Mouse (Mus musculus) heart, embryonic 12.5 days (tissue): ENCODE results near the gene Lgals2. TPM values are rescaled to one million over a fixed set of nuclear protein-coding genes. Genes with fewer than 3 reads are reported as not detected.
A peak's percentile ranks its signal among the peaks of the same experiment; 100 is the strongest.

ENCODE experiments used
- ATAC-seq: fragments of 200-750 bp; cut with Nextera tagmentation; 2 replicates; pipeline ENCODE4 v1.8.0; 2017; ENCODE audit warnings: moderate TSS enrichment, moderate library complexity; ENCODE audit not compliant: insufficient number of reproducible peaks, low FRiP score
- H3K27ac ChIP-seq: fragments of 300-500 bp; sonication (generic); 2 replicates; pipeline ENCODE4 v1.5.1; 2016; ENCODE audit warnings: mild to moderate bottlenecking, moderate library complexity; ENCODE audit not compliant: poor library complexity, severe bottlenecking
- H3K27me3 ChIP-seq: fragments of 300-500 bp; sonication (generic); replicated peaks from 2 replicates; pipeline ENCODE4 v1.6.1; 2016; ENCODE audit warnings: mild to moderate bottlenecking, moderate library complexity
- H3K36me3 ChIP-seq: fragments of 300-500 bp; sonication (generic); 2 replicates; pipeline ENCODE4 v1.6.1; 2016; ENCODE audit warnings: mild to moderate bottlenecking, moderate library complexity
- H3K4me1 ChIP-seq: fragments of 300-500 bp; sonication (generic); replicated peaks from 2 replicates; pipeline ENCODE4 v1.6.1; 2016; ENCODE audit warnings: mild to moderate bottlenecking
- H3K4me2 ChIP-seq: fragments of 300-500 bp; sonication (generic); 2 replicates; pipeline ENCODE4 v1.6.1; 2016; ENCODE audit warnings: mild to moderate bottlenecking, moderate library complexity
- H3K4me3 ChIP-seq: fragments of 300-500 bp; sonication (generic); 2 replicates; pipeline ENCODE4 v1.5.1; 2016; ENCODE audit warnings: mild to moderate bottlenecking
- H3K9ac ChIP-seq: fragments of 300-500 bp; sonication (generic); 2 replicates; pipeline ENCODE4 v1.6.1; 2016; ENCODE audit warnings: mild to moderate bottlenecking, moderate library complexity
- H3K9me3 ChIP-seq: fragments of 300-500 bp; sonication (generic); replicated peaks from 2 replicates; pipeline ENCODE4 v1.6.1; 2016; ENCODE audit warnings: mild to moderate bottlenecking, moderate library complexity
- WGBS: fragments of 180-500 bp; shearing (Covaris S2); methylation state at CpG from one replicate; pipeline ENCODE4 v1.1.7; 2016; 5-methylcytosine and 5-hydroxymethylcytosine counted together
- polyA plus RNA-seq: library from polyadenylated mRNA; unstranded; fragments of >200 nt; fragmentation: Nextera tagmentation; extraction: Ambion mirVana; gene quantifications from 2 replicates; pipeline ENCODE4 v1.2.1, GENCODE M21; 2016

Lgals2 gene
- polyA plus RNA-seq = 0.84 TPM in 1 of 2 replicates, not detected in the other

DNA sequence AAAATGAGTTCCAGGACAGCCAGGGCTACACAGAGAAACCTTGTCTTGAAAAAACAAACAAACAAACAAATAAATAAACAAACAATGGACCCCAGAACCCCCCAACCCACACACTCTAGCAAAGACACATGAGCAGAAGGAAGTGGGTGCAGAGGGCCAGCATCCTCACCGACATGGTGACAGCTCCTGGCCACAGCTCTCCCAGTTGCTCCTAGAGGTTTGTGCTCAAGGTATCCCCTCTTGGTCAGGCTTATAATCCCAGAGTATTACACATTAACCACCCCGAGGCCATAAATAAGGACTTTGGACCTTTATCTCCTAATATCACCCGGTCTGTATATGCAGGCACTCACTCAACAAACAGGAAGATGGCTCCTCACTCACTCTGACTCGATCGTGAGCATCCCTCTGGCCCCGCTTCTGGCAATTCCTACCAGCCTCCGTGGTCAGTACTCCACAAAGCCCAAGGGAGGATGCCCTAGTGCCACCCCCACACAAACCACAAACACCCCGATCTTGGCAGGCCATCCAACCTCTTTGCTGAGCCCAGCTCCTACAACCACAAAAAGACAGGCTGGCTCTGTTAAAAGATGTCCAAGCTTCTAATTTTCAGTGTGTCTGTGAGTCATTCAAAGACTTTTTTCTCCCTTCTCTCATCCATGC, at the start of gene Lgals2:
Gene Lgals2 (minus strand): TSS at position 227 of the 663 bp plus-strand sequence.
- Histone ChIP-seq H3K27me3 (0 out of 2 replicates have a peak, but pooled peaks cover 6% of the 10 kb centered on the region), H3K9me3 (no peaks in the 10 kb centered on the region), H3K27ac (no peak within 1 kb of the TSS), H3K9ac (no peak within 1 kb of the TSS), H3K4me1 (peaks cover 24% of the 10 kb centered on the region), H3K4me2 (no peak within 1 kb of the TSS), H3K4me3 (no peak within 1 kb of the TSS), H3K36me3 (no peaks in the 10 kb centered on the region)
- WGBS = 64% methylated on average over 8 of the region's 8 CpGs
- ATAC-seq = no peak

DNA sequence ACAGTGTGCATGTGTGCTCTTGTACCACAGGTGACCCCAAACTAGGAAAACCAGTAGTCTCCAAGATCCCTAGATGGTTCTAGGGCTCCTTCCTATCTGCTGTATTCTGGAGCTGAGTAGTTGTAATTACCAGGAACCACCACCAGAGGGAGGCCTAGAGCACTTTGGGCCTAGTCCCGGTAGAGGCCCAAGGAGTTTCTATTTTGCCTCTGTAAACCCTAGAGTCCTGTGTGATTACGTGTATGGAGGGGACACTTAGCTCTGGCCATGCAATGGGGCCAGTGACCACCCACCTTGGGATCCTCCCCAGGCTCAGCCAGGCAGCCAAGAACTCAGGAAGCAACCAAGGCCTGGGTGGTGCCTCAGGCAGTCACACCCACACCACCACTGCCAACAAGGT, 47.9 kb upstream of the Lgals2 start:
- Histone ChIP-seq H3K4me1 (peaks cover 35% of the 10 kb centered on the region), H3K4me2 (no peak overlapping the region), H3K9me3 (no peaks in the 10 kb centered on the region), H3K36me3 (peaks cover 67% of the 10 kb centered on the region), H3K27me3 (no peaks in the 10 kb centered on the region), H3K4me3 (no peak overlapping the region), H3K9ac (0 out of 2 replicates have a peak overlapping the region, but pooled peaks have one; percentile 31), H3K27ac (no peak overlapping the region)
- 13% methylated on average over 2 of the region's 2 CpGs for whole genome bisulfite sequencing
- ATAC-seq = no peak; the same call in 1 of the 2 replicates

DNA sequence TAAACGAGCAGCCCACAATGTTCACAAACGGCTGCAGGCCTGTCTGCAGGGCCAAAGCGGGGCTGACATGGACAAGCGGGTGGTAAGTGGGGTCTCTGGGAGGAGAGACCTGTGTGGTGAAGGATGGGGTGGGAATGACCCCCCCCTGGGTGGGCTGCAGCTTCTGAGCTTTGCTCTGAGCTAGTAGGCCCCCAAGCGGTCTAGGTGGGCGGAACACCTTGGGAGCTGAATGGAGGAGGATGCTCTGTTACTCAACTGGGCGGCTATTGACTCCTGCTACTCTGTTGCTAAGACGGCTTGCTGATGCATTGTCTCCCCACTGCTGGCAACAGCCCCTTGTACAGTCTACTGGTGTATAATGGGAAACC, 46.1 kb upstream of the Lgals2 start:
- Histone ChIP-seq H3K4me3 (peak overlapping the region; percentile 79; the same call in 1 of the 2 replicates), H3K4me1 (peaks cover 52% of the 10 kb centered on the region), H3K9ac (peak overlapping the region; percentile 84), H3K27me3 (no peaks in the 10 kb centered on the region), H3K4me2 (peak overlapping the region; percentile 80), H3K36me3 (peaks cover 48% of the 10 kb centered on the region), H3K27ac (no peak overlapping the region; the same call in 1 of the 2 replicates), H3K9me3 (no peaks in the 10 kb centered on the region)
- ATAC-seq = no peak
- 60% methylated on average over 8 of the region's 8 CpGs for WGBS

DNA sequence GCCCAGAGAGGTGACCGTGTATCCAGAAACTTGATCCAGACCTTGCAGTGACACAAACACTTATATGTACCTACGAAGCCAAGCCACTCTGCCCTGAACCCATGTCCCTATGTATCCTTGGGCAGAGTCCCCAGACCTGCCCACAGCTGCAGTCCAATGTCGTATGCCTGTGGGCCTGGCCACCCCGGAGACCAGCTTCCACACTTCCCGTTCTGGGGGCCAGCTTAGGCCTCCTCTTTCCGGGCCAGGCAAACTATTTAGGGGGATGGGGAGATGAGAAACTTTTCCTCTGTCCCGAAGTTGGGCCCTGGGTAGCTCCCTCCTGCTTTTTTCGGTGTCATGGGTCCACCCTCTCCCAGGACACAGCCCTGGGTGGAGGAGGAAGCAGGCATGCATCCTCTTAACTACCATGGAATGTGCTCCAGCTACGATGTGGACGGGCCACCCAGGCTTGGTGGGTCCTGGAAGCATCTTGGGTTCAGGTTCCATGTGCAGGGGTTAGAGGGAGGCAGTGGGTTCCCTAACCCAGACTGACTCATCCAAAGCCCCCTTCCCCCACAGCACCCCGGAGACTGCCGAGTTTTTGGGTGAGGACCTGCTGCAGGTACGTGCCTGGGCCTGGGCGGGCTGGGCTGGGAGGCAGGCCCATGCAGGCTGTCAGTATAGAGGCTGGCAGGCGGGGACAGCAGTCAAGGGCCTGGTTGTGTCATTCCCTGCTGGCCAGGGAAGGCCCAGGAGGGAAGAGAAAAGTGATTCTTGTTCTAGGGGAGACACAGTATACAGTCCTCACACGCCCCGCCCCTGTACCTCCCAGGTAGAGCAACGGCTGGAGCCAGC, 45.5 kb upstream of the Lgals2 start:
- no peak for ATAC-seq
- H3K27ac ChIP-seq = peak overlapping the region; percentile 59
- H3K27me3 ChIP-seq = no peaks in the 10 kb centered on the region
- 15% methylated on average over 18 of the region's 18 CpGs for WGBS
- H3K4me1 ChIP-seq = peaks cover 57% of the 10 kb centered on the region
- peak overlapping the region; percentile 80 for H3K4me2 ChIP-seq
- peak overlapping the region; percentile 84 for H3K9ac ChIP-seq
- no peaks in the 10 kb centered on the region for H3K9me3 ChIP-seq
- H3K36me3 ChIP-seq = peaks cover 44% of the 10 kb centered on the region
- H3K4me3 ChIP-seq = peak overlapping the region; percentile 79

DNA sequence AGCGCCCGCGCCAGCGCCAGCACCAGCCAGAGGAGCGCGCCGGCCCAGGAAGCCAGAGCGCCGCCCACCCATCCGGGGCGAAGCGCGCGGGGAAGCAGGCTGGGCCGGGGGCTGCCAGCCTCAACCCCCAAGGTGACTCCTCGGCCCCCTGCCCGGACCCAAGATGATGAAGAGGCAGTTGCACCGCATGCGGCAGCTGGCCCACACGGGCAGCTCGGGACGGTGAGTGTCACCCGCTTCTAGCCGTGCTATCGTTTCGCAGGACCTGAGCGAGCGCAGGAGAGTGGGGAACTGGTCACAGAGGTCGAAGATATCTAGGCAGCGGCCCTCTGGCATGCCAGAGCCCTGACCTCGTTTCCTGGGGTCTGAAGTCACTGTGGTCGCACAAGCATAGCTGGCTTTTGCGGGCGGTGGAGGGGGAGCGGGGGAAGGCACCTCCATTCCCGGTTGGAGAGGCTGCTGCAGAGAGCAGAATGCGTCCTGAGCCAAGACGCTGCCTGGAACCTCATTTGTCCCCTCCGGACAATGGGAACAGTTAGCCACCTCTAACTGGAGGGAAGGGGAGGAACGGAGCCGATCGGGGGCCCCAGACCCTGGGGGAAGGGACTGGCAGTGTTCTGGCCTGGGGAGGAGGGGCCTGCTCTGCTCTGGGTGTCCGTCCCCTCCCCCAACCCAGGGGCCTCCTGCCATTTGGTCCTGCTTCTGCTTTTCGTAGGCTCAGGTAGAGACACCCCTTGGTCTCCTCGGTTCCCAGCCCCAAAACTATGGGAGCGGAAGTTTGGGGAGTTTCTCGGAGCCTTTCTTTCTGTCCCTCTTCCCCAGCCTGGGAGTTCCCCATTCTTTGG, 44.6 kb upstream of the Lgals2 start, which contains the start of gene Sh3bp1:
Gene Sh3bp1 (plus strand): TSS at position 29 of the 845 bp plus-strand sequence.
- Histone ChIP-seq H3K9me3 (no peaks in the 10 kb centered on the region), H3K27me3 (no peaks in the 10 kb centered on the region), H3K36me3 (peaks cover 40% of the 10 kb centered on the region), H3K27ac (peak within 1 kb of the TSS; percentile 64), H3K4me3 (peak within 1 kb of the TSS; percentile 79), H3K9ac (peak within 1 kb of the TSS; percentile 84), H3K4me2 (peak within 1 kb of the TSS; percentile 80), H3K4me1 (peaks cover 65% of the 10 kb centered on the region)
- WGBS = under 1% methylated on average over 47 of the region's 47 CpGs
- ATAC-seq = peak; percentile 63

DNA sequence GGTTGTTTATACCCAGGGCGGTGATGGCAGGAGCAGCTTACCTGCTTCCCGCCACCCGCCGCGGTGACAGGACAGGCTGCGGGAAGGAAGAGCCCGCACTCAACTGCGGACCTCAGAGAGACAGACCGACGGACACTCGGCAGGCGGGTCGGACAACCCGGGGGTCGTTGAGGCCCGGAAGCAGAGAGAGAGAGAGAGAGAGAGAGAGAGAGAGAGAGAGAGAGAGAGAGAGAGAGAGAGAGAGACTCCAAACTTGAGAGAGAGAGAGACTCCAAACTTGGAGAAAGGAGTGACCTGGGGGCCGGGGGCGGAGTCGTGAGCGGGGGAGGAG, 44.0 kb upstream of the Lgals2 start, which contains the start of gene Gm49510:
Gene Gm49510 (plus strand): TSS at position 259 of the 331 bp plus-strand sequence.
- Histone ChIP-seq H3K9ac (peak within 1 kb of the TSS; percentile 84), H3K36me3 (peaks cover 37% of the 10 kb centered on the region), H3K4me1 (peaks cover 71% of the 10 kb centered on the region), H3K4me2 (peak within 1 kb of the TSS; percentile 80), H3K4me3 (peak within 1 kb of the TSS; percentile 79), H3K27ac (peak within 1 kb of the TSS; percentile 64), H3K9me3 (no peaks in the 10 kb centered on the region), H3K27me3 (no peaks in the 10 kb centered on the region)
- 2% methylated on average over 20 of the region's 20 CpGs for WGBS
- no peak for ATAC-seq

DNA sequence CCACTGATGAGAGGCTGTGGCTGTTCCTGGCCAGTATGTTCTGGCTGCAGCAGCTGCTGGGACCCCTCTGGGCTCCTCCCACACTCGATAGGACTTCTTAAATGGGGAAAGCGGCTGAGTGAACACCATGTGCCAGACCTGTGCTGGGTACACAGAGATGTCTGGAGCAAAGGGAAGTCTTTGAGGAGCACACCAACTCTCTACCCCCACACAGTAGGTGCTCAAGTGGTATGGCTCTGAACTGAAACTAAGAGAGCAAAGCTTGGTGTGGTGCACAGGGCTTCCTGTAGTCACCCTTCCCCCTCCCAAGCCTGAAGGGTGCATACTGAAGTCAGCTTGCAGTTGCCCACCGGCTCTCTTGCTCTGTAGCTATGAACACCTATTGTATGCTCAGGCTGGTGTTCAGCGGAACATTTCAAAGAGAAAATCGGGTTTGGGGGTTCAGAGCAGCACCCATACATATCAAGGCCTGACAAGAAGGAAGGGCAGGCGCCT, 43.2 kb upstream of the Lgals2 start:
- 41% methylated on average over 6 of the region's 6 CpGs for WGBS
- peaks cover 79% of the 10 kb centered on the region for H3K4me1 ChIP-seq
- H3K9me3 ChIP-seq = no peaks in the 10 kb centered on the region
- ATAC-seq = no peak
- H3K27me3 ChIP-seq = no peaks in the 10 kb centered on the region
- peak overlapping the region; percentile 80 for H3K4me2 ChIP-seq
- peaks cover 37% of the 10 kb centered on the region for H3K36me3 ChIP-seq
- peak overlapping the region; percentile 64 for H3K27ac ChIP-seq
- peak overlapping the region; percentile 79 for H3K4me3 ChIP-seq
- H3K9ac ChIP-seq = peak overlapping the region; percentile 39

DNA sequence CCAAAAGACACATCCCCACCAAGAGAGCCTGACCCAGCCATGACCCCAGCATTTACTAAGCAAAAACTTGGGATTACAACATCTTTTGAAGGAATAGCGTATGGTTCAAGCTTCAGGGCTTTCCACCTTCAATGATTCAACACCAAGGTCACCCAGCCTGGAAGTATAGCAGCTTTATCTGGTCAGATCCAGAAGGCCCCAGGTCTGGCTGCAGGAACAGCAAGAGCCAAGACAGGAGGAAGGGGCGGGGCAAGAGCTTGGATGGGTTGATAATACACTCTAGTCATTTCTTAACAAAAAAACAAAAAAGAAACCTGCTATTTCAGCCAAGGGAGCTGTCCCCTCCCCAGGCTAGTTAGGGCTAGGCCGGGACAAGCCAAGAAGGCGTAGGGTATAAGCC, 42.2 kb upstream of the Lgals2 start:
- ATAC-seq = no peak
- H3K36me3 ChIP-seq = peaks cover 39% of the 10 kb centered on the region
- 75% methylated on average over 4 of the region's 4 CpGs for WGBS
- no peaks in the 10 kb centered on the region for H3K27me3 ChIP-seq
- 0 out of 2 replicates have a peak overlapping the region, but pooled peaks have one; percentile 11 for H3K4me2 ChIP-seq
- no peak overlapping the region for H3K9ac ChIP-seq
- H3K27ac ChIP-seq = peak overlapping the region; percentile 46; the same call in 1 of the 2 replicates
- peaks cover 83% of the 10 kb centered on the region for H3K4me1 ChIP-seq
- no peaks in the 10 kb centered on the region for H3K9me3 ChIP-seq
- H3K4me3 ChIP-seq = no peak overlapping the region

DNA sequence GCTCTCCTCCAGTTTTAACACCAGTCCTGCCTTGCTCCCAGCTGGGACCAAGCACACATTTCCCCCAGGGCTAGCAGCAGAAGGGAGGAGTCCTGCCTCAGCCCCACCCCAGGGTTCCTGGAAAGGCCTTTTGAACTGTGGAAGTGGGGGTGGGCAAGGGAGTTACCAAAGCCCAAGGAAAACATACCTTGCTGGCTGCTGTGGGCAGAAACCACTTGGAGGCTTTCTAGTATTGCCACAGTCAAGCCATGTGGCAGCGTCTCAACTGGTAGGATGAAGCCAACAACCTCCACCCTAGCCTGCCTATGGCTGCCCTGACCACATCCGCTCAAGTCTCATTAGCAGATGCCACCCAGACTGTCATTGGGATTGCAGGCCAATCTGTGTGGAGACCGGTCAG, 40.8 kb upstream of the Lgals2 start:
- H3K4me2 ChIP-seq = no peak overlapping the region
- H3K36me3 ChIP-seq = peaks cover 41% of the 10 kb centered on the region
- 0 out of 2 replicates have a peak overlapping the region, but pooled peaks have one; percentile 26 for H3K9ac ChIP-seq
- 73% methylated on average over 3 of the region's 3 CpGs for WGBS
- H3K4me1 ChIP-seq = peaks cover 89% of the 10 kb centered on the region
- H3K27ac ChIP-seq = no peak overlapping the region
- no peaks in the 10 kb centered on the region for H3K9me3 ChIP-seq
- no peak overlapping the region for H3K4me3 ChIP-seq
- H3K27me3 ChIP-seq = no peaks in the 10 kb centered on the region
- ATAC-seq = no peak

DNA sequence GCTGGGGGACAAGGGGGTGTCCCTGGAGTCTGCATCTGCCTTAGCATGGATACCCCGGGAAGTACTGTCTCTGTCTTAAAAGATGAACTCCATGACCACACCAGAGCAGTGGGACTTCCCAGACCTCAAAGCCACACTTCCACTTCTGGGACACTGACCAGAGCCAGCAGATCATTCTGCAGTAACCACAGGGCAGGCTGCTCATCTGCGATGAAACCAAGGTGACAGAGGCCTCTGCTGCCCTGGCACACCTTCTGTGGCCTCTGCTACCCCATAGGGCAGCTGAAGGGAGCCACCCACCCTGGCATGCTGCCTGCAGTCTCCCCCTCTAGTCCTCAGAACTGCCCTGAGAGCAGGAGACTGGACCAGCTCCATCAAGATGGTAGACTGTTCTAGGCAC, 40.4 kb upstream of the Lgals2 start:
- H3K27me3 ChIP-seq = no peaks in the 10 kb centered on the region
- peaks cover 87% of the 10 kb centered on the region for H3K4me1 ChIP-seq
- H3K9me3 ChIP-seq = no peaks in the 10 kb centered on the region
- no peak overlapping the region for H3K4me3 ChIP-seq
- WGBS = 84% methylated on average over 2 of the region's 2 CpGs
- 0 out of 2 replicates have a peak overlapping the region, but pooled peaks have one; percentile 26 for H3K9ac ChIP-seq
- H3K4me2 ChIP-seq = no peak overlapping the region
- ATAC-seq = no peak
- H3K27ac ChIP-seq = no peak overlapping the region
- H3K36me3 ChIP-seq = peaks cover 45% of the 10 kb centered on the region
